Mouse (Mus musculus) heart, embryonic 15.5 days (tissue): ENCODE measurements around the gene Orai2. TPM values are rescaled to one million over a fixed set of nuclear protein-coding genes. Genes with fewer than 3 reads are reported as not detected.
A peak's percentile ranks its signal among the peaks of the same experiment; 100 is the strongest.
"Not testable (repeated sequence)": the region's sequence is repeated elsewhere in the genome, so short reads cannot be mapped to it uniquely, and the experiment has no call there.

Experiments
- ATAC-seq: fragments of 200-750 bp; cut with Nextera tagmentation; replicated peaks from 2 replicates; pipeline ENCODE4 v1.8.0; 2017; ENCODE audit warnings: low read depth, moderate TSS enrichment; ENCODE audit not compliant: insufficient number of reproducible peaks, insufficient read depth, low FRiP score
- H3K27ac ChIP-seq: fragments of 300-500 bp; sonication (generic); 2 replicates; pipeline ENCODE4 v1.5.1; 2015; ENCODE audit warnings: mild to moderate bottlenecking, inconsistent platforms
- H3K27me3 ChIP-seq: fragments of 300-500 bp; sonication (generic); 2 replicates; pipeline ENCODE4 v1.6.1; 2015; ENCODE audit warnings: inconsistent platforms
- H3K36me3 ChIP-seq: fragments of 300-500 bp; sonication (generic); 2 replicates; pipeline ENCODE4 v1.6.1; 2015; ENCODE audit warnings: mild to moderate bottlenecking, inconsistent platforms
- H3K4me1 ChIP-seq: fragments of 300-500 bp; sonication (generic); replicated peaks from 2 replicates; pipeline ENCODE4 v1.6.1; 2015; ENCODE audit warnings: inconsistent platforms
- H3K4me2 ChIP-seq: fragments of 300-500 bp; sonication (generic); 2 replicates; pipeline ENCODE4 v1.6.1; 2015; ENCODE audit warnings: inconsistent platforms, mild to moderate bottlenecking, moderate library complexity
- H3K4me3 ChIP-seq: fragments of 300-500 bp; sonication (generic); 2 replicates; pipeline ENCODE4 v1.5.1; 2015; ENCODE audit warnings: mild to moderate bottlenecking, inconsistent platforms
- H3K9ac ChIP-seq: fragments of 300-500 bp; sonication (generic); 2 replicates; pipeline ENCODE4 v1.6.1; 2015; ENCODE audit warnings: mild to moderate bottlenecking, inconsistent platforms
- H3K9me3 ChIP-seq: fragments of 300-500 bp; sonication (generic); replicated peaks from 2 replicates; pipeline ENCODE4 v1.6.1; 2016; ENCODE audit warnings: inconsistent platforms
- WGBS: fragments of 180-500 bp; shearing (Covaris S2); methylation state at CpG from one replicate; pipeline ENCODE4 v1.1.7; 2015; ENCODE audit warnings: mixed read lengths; 5-methylcytosine and 5-hydroxymethylcytosine counted together
- polyA plus RNA-seq: library from polyadenylated mRNA; unstranded; fragments of >200 nt; fragmentation: Nextera tagmentation; extraction: Ambion mirVana; gene quantifications from 2 replicates; pipeline ENCODE4 v1.2.1, GENCODE M21; 2015

The Orai2 gene
- polyA plus RNA-seq, 1 experiment from 2014 or later: 1.9 TPM

- Histone ChIP-seq H3K27me3 (no peaks in the 10 kb centered on the region), H3K4me1 (peaks cover 13% of the 10 kb centered on the region), H3K36me3 (peaks cover 47% of the 10 kb centered on the region), H3K27ac (no peak overlapping the region), H3K9ac (no peak overlapping the region), H3K9me3 (no peaks in the 10 kb centered on the region), H3K4me3 (no peak overlapping the region), H3K4me2 (no peak overlapping the region)
- ATAC-seq: no peak
- WGBS: 84% methylated on average over 10 of the region's 10 CpGs
These were observed 48.3 kb downstream of the Orai2 start for GRCm38 (mm10) chr5:136122165-136122564.

GRCm38 (mm10) chr5:136116784-136117112 lies 53.8 kb downstream of the Orai2 start:
- no peaks in the 10 kb centered on the region for H3K9me3 ChIP-seq
- WGBS: under 1% methylated on average over 22 of the region's 22 CpGs
- peak overlapping the region; percentile 66 for H3K27ac ChIP-seq
- peak; percentile 20; the same call in 1 of the 2 replicates for ATAC-seq
- peak overlapping the region; percentile 86 for H3K9ac ChIP-seq
- peaks cover 21% of the 10 kb centered on the region for H3K4me1 ChIP-seq
- H3K27me3 ChIP-seq: no peaks in the 10 kb centered on the region
- H3K36me3 ChIP-seq: peaks cover 14% of the 10 kb centered on the region; the same call in 1 of the 2 replicates
- H3K4me2 ChIP-seq: peak overlapping the region; percentile 95
- peak overlapping the region; percentile 98 for H3K4me3 ChIP-seq

GRCm38 (mm10) chr5:136115891-136116783 lies 54.4 kb downstream of the Orai2 start, which contains the start of gene Polr2j:
TSS of gene Polr2j (plus strand) at chr5:136116631.
- H3K4me3 ChIP-seq: peak within 1 kb of the TSS; percentile 98
- H3K9me3 ChIP-seq: no peaks in the 10 kb centered on the region
- H3K27me3 ChIP-seq: no peaks in the 10 kb centered on the region
- H3K36me3 ChIP-seq: peaks cover 12% of the 10 kb centered on the region; the same call in 1 of the 2 replicates
- peak within 1 kb of the TSS; percentile 95 for H3K4me2 ChIP-seq
- H3K27ac ChIP-seq: peak within 1 kb of the TSS; percentile 66
- H3K4me1 ChIP-seq: peaks cover 21% of the 10 kb centered on the region
- WGBS: 3% methylated on average over 42 of the region's 42 CpGs
- peak; percentile 94 for ATAC-seq
- peak within 1 kb of the TSS; percentile 86 for H3K9ac ChIP-seq

- not testable (repeated sequence) for H3K27me3 ChIP-seq, H3K36me3 ChIP-seq, H3K4me2 ChIP-seq, H3K9ac ChIP-seq, H3K4me3 ChIP-seq, H3K9me3 ChIP-seq, ATAC-seq, H3K27ac ChIP-seq
- H3K4me1 ChIP-seq: peaks cover 20% of the 10 kb centered on the region
- 41% methylated on average over 4 of the region's 4 CpGs for WGBS
These were observed 57.0 kb downstream of the Orai2 start for GRCm38 (mm10) chr5:136113546-136113945.

GRCm38 (mm10) chr5:136109042-136109441 lies 61.5 kb downstream of the Orai2 start:
- no peak for ATAC-seq
- 64% methylated on average over 3 of the region's 3 CpGs for WGBS
- Histone ChIP-seq H3K9me3 (no peaks in the 10 kb centered on the region), H3K4me1 (no peaks in the 10 kb centered on the region), H3K36me3 (no peaks in the 10 kb centered on the region), H3K9ac (no peak overlapping the region), H3K4me3 (no peak overlapping the region), H3K4me2 (no peak overlapping the region), H3K27ac (no peak overlapping the region), H3K27me3 (no peaks in the 10 kb centered on the region)

- Histone ChIP-seq H3K27me3 (0 out of 2 replicates have a peak, but pooled peaks cover under 1% of the 10 kb centered on the region), H3K4me2 (no peak overlapping the region), H3K4me3 (no peak overlapping the region), H3K27ac (no peak overlapping the region), H3K9ac (no peak overlapping the region), H3K4me1 (no peaks in the 10 kb centered on the region), H3K9me3 (no peaks in the 10 kb centered on the region), H3K36me3 (no peaks in the 10 kb centered on the region)
- 35% methylated on average over 2 of the region's 2 CpGs for WGBS
- ATAC-seq: no peak
These were observed 62.0 kb downstream of the Orai2 start for GRCm38 (mm10) chr5:136108486-136108885.

- H3K4me3 ChIP-seq: no peak overlapping the region
- H3K9me3 ChIP-seq: no peaks in the 10 kb centered on the region
- H3K9ac ChIP-seq: no peak overlapping the region
- H3K4me2 ChIP-seq: no peak overlapping the region
- 81% methylated on average over 5 of the region's 5 CpGs for WGBS
- no peak for ATAC-seq
- H3K36me3 ChIP-seq: no peaks in the 10 kb centered on the region
- peaks cover 29% of the 10 kb centered on the region for H3K27me3 ChIP-seq
- peaks cover 9% of the 10 kb centered on the region for H3K4me1 ChIP-seq
- H3K27ac ChIP-seq: no peak overlapping the region
These were observed 66.0 kb downstream of the Orai2 start for GRCm38 (mm10) chr5:136104511-136104910.

- peak overlapping the region; percentile 43; the same call in 1 of the 2 replicates for H3K9ac ChIP-seq
- H3K27me3 ChIP-seq: peaks cover 29% of the 10 kb centered on the region
- 5% methylated on average over 41 of the region's 41 CpGs for WGBS
- no peaks in the 10 kb centered on the region for H3K9me3 ChIP-seq
- peaks cover 9% of the 10 kb centered on the region for H3K4me1 ChIP-seq
- H3K4me3 ChIP-seq: peak overlapping the region; percentile 45
- ATAC-seq: peak; percentile 60
- no peak overlapping the region for H3K27ac ChIP-seq
- peak overlapping the region; percentile 80 for H3K4me2 ChIP-seq
- H3K36me3 ChIP-seq: no peaks in the 10 kb centered on the region
These were observed 68.3 kb downstream of the Orai2 start for GRCm38 (mm10) chr5:136102099-136102820.

- ATAC-seq: no peak
- H3K4me2 ChIP-seq: no peak overlapping the region
- no peak overlapping the region for H3K9ac ChIP-seq
- no peaks in the 10 kb centered on the region for H3K36me3 ChIP-seq
- H3K27me3 ChIP-seq: peaks cover 28% of the 10 kb centered on the region
- H3K9me3 ChIP-seq: no peaks in the 10 kb centered on the region
- 73% methylated on average over 10 of the region's 10 CpGs for WGBS
- H3K4me1 ChIP-seq: peaks cover 9% of the 10 kb centered on the region
- no peak overlapping the region for H3K27ac ChIP-seq
- no peak overlapping the region for H3K4me3 ChIP-seq
These were observed 72.0 kb downstream of the Orai2 start for GRCm38 (mm10) chr5:136098536-136098935.
